Mouse (Mus musculus) stomach, embryonic 14.5 days (tissue): ENCODE results near the gene Scyl1. TPM values are rescaled to one million over a fixed set of nuclear protein-coding genes. Genes with fewer than 3 reads are reported as not detected.

ENCODE experiments used
- ATAC-seq: fragments of 200-750 bp; cut with Nextera tagmentation; 2 replicates; pipeline ENCODE4 v1.8.0; 2017; ENCODE audit warnings: low read depth, moderate TSS enrichment; ENCODE audit not compliant: insufficient number of reproducible peaks, insufficient read depth, low FRiP score
- H3K27ac ChIP-seq: fragments of 300-500 bp; sonication (generic); 2 replicates; pipeline ENCODE4 v1.5.1; 2014; ENCODE audit warnings: mild to moderate bottlenecking, low read length, moderate library complexity, mixed read lengths
- H3K27me3 ChIP-seq: fragments of 300-500 bp; sonication (generic); 2 replicates; pipeline ENCODE4 v1.6.1; 2014; ENCODE audit warnings: low read length, control low read depth, mixed read lengths; ENCODE audit not compliant: control insufficient read depth, insufficient read depth
- H3K36me3 ChIP-seq: fragments of 300-500 bp; sonication (generic); 2 replicates; pipeline ENCODE4 v1.6.1; 2014; ENCODE audit warnings: mild to moderate bottlenecking, control low read depth, low read length, moderate library complexity, mixed read lengths; ENCODE audit not compliant: control insufficient read depth, insufficient read depth
- H3K4me1 ChIP-seq: fragments of 300-500 bp; sonication (generic); 2 replicates; pipeline ENCODE4 v1.6.1; 2014; ENCODE audit warnings: low read length, control low read depth, mixed read lengths; ENCODE audit not compliant: control insufficient read depth, insufficient read depth
- H3K4me2 ChIP-seq: fragments of 300-500 bp; sonication (generic); replicated peaks from 2 replicates; pipeline ENCODE4 v1.6.1; 2014; ENCODE audit warnings: low read depth, low read length, control low read depth
- H3K4me3 ChIP-seq: fragments of 300-500 bp; sonication (generic); 2 replicates; pipeline ENCODE4 v1.5.1; 2014; ENCODE audit warnings: low read depth, low read length, control low read depth
- H3K9ac ChIP-seq: fragments of 300-500 bp; sonication (generic); replicated peaks from 2 replicates; pipeline ENCODE4 v1.6.1; 2014; ENCODE audit warnings: low read depth, mild to moderate bottlenecking, control low read depth, low read length, moderate library complexity, mixed read lengths
- H3K9me3 ChIP-seq: fragments of 300-500 bp; sonication (generic); 2 replicates; pipeline ENCODE4 v1.6.1; 2016; ENCODE audit warnings: low read depth, low read length, control low read depth; ENCODE audit not compliant: control insufficient read depth
- WGBS: fragments of 180-500 bp; shearing (Covaris S2); extraction: QIAGEN DNeasy Blood & Tissue Kit; methylation state at CpG from one replicate; pipeline ENCODE4 v1.1.7; 2014; 5-methylcytosine and 5-hydroxymethylcytosine counted together
- polyA plus RNA-seq: library from polyadenylated mRNA; unstranded; fragments of >200 nt; fragmentation: Nextera tagmentation; extraction: Ambion mirVana; gene quantifications from 2 replicates; pipeline ENCODE4 v1.2.1, GENCODE M21; 2014

Scyl1 gene
- polyA plus RNA-seq, 1 experiment from 2014 or later: 67.6 TPM

GRCm38 (mm10) chr19:5767271-5767670, 3.9 kb downstream of the Scyl1 start:
- peaks cover 13% of the 10 kb centered on the region; the same call in 1 of the 2 replicates for H3K4me1 ChIP-seq
- ATAC-seq: no peak
- peaks cover 61% of the 10 kb centered on the region for H3K36me3 ChIP-seq
- H3K4me2 ChIP-seq: no peak overlapping the region
- no peak overlapping the region for H3K9ac ChIP-seq
- H3K27me3 ChIP-seq: no peaks in the 10 kb centered on the region
- no peaks in the 10 kb centered on the region for H3K9me3 ChIP-seq
- WGBS: 89% methylated on average over 4 of the region's 4 CpGs
- H3K27ac ChIP-seq: no peak overlapping the region
- no peak overlapping the region for H3K4me3 ChIP-seq

GRCm38 (mm10) chr19:5763163-5763562, 8.1 kb downstream of the Scyl1 start:
- no peaks in the 10 kb centered on the region for H3K9me3 ChIP-seq
- H3K4me2 ChIP-seq: no peak overlapping the region
- H3K4me1 ChIP-seq: no peaks in the 10 kb centered on the region
- no peak overlapping the region for H3K27ac ChIP-seq
- H3K9ac ChIP-seq: no peak overlapping the region
- H3K36me3 ChIP-seq: peaks cover 81% of the 10 kb centered on the region
- H3K4me3 ChIP-seq: no peak overlapping the region
- 92% methylated on average over 6 of the region's 6 CpGs for WGBS
- 0 out of 2 replicates have a peak, but pooled peaks cover 4% of the 10 kb centered on the region for H3K27me3 ChIP-seq
- ATAC-seq: no peak

GRCm38 (mm10) chr19:5758878-5759403, 12.3 kb downstream of the Scyl1 start:
- Histone ChIP-seq H3K4me2 (no peak overlapping the region), H3K9me3 (no peaks in the 10 kb centered on the region), H3K4me1 (0 out of 2 replicates have a peak, but pooled peaks cover 9% of the 10 kb centered on the region), H3K36me3 (peaks cover 57% of the 10 kb centered on the region), H3K9ac (no peak overlapping the region), H3K27me3 (0 out of 2 replicates have a peak, but pooled peaks cover 10% of the 10 kb centered on the region), H3K4me3 (no peak overlapping the region), H3K27ac (no peak overlapping the region)
- ATAC-seq: no peak
- WGBS: 93% methylated on average over 14 of the region's 14 CpGs

- Histone ChIP-seq H3K4me3 (0 out of 2 replicates have a peak overlapping the region, but pooled peaks have one; percentile 1), H3K9me3 (no peaks in the 10 kb centered on the region), H3K27me3 (0 out of 2 replicates have a peak, but pooled peaks cover 10% of the 10 kb centered on the region), H3K4me1 (0 out of 2 replicates have a peak, but pooled peaks cover 9% of the 10 kb centered on the region), H3K27ac (no peak overlapping the region), H3K36me3 (peaks cover 44% of the 10 kb centered on the region), H3K4me2 (0 out of 2 replicates have a peak overlapping the region, but pooled peaks have one; percentile 13), H3K9ac (no peak overlapping the region; the same call in 1 of the 2 replicates)
- 25% methylated on average over 36 of the region's 36 CpGs for WGBS
- no peak for ATAC-seq
Observed at GRCm38 (mm10) chr19:5756991-5757636, 14.1 kb downstream of the Scyl1 start.

GRCm38 (mm10) chr19:5756321-5756985, 14.8 kb downstream of the Scyl1 start:
- no peak overlapping the region; the same call in 1 of the 2 replicates for H3K9ac ChIP-seq
- no peak; the same call in 1 of the 2 replicates for ATAC-seq
- H3K4me1 ChIP-seq: 0 out of 2 replicates have a peak, but pooled peaks cover 11% of the 10 kb centered on the region
- 0 out of 2 replicates have a peak, but pooled peaks cover 10% of the 10 kb centered on the region for H3K27me3 ChIP-seq
- no peak overlapping the region for H3K27ac ChIP-seq
- H3K9me3 ChIP-seq: no peaks in the 10 kb centered on the region
- H3K36me3 ChIP-seq: peaks cover 40% of the 10 kb centered on the region
- WGBS: 17% methylated on average over 29 of the region's 29 CpGs
- H3K4me3 ChIP-seq: 0 out of 2 replicates have a peak overlapping the region, but pooled peaks have one; percentile 1
- 0 out of 2 replicates have a peak overlapping the region, but pooled peaks have one; percentile 13 for H3K4me2 ChIP-seq

GRCm38 (mm10) chr19:5751742-5752141, 19.5 kb downstream of the Scyl1 start:
- no peaks in the 10 kb centered on the region for H3K36me3 ChIP-seq
- H3K27ac ChIP-seq: no peak overlapping the region
- H3K4me2 ChIP-seq: no peak overlapping the region
- no peaks in the 10 kb centered on the region for H3K9me3 ChIP-seq
- H3K4me1 ChIP-seq: 0 out of 2 replicates have a peak, but pooled peaks cover 5% of the 10 kb centered on the region
- ATAC-seq: no peak
- H3K4me3 ChIP-seq: no peak overlapping the region
- H3K27me3 ChIP-seq: no peaks in the 10 kb centered on the region
- 19% methylated on average over 20 of the region's 20 CpGs for WGBS
- H3K9ac ChIP-seq: no peak overlapping the region

GRCm38 (mm10) chr19:5750951-5751350, 20.3 kb downstream of the Scyl1 start:
- WGBS: 24% methylated on average over 22 of the region's 22 CpGs
- ATAC-seq: no peak
- Histone ChIP-seq H3K9ac (no peak overlapping the region), H3K27ac (no peak overlapping the region), H3K27me3 (no peaks in the 10 kb centered on the region), H3K4me2 (no peak overlapping the region), H3K4me1 (peaks cover 8% of the 10 kb centered on the region), H3K36me3 (no peaks in the 10 kb centered on the region), H3K9me3 (no peaks in the 10 kb centered on the region), H3K4me3 (no peak overlapping the region)

- H3K36me3 ChIP-seq: no peaks in the 10 kb centered on the region
- ATAC-seq: no peak
- H3K9me3 ChIP-seq: no peaks in the 10 kb centered on the region
- H3K4me2 ChIP-seq: no peak overlapping the region
- no peak overlapping the region for H3K4me3 ChIP-seq
- no peak overlapping the region for H3K9ac ChIP-seq
- no peak overlapping the region for H3K27ac ChIP-seq
- WGBS: 81% methylated on average over 6 of the region's 6 CpGs
- H3K4me1 ChIP-seq: peaks cover 15% of the 10 kb centered on the region
- H3K27me3 ChIP-seq: no peaks in the 10 kb centered on the region
Observed at GRCm38 (mm10) chr19:5749476-5749875, 21.7 kb downstream of the Scyl1 start.
